Mouse (Mus musculus) gastrocnemius, adult 18-20 months (tissue): ENCODE measurements around the gene Tmem35b. TPM values are rescaled to one million over a fixed set of nuclear protein-coding genes. Genes with fewer than 3 reads are reported as not detected.
"Not testable (repeated sequence)": the region's sequence is repeated elsewhere in the genome, so short reads cannot be mapped to it uniquely, and the experiment has no call there.

Experiments
- DNase-seq: peaks from one replicate; pipeline ENCODE4 v3.0.0; 2021; ENCODE audit warnings: low spot score
- long read RNA-seq, 2 experiments: library from polyadenylated mRNA; stranded (forward); transcript quantifications; one replicate each; pipeline ENCODE4 v2.0.0; 2021
- total RNA-seq, 2 experiments: library from RNA; stranded (reverse); gene quantifications; 2 replicates each; pipeline ENCODE4 v1.2.3; 2021

The Tmem35b gene
- total RNA-seq = under 1 TPM; 0.62 to 0.90 TPM
- long read RNA-seq, experiment 1, partial matches to known transcripts = 0 of 1 reads
- long read RNA-seq, experiment 1, other reads (novel, unspliced or antisense) = 0 of 1 reads
- long read RNA-seq, experiment 2, partial matches to known transcripts = 0 of 1 reads
- long read RNA-seq, experiment 2, other reads (novel, unspliced or antisense) = 0 of 1 reads

DNA sequence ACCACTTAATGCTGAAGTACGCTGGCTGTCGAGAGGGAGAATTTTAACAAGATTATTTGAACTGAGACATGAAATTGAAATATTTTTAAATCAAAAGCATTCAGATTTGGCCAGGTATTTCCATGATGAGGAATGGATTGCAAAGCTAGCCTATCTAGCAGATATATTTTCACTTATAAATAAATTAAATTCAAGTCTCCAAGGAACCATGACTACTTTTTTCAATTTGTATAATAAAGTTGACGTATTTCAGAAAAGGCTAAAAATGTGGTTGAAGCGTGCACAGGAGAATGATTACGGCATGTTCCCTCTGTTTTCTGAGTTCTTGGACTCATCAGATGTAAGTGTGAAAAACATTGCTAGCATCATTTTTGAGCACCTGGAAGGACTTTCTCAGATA is at the start of gene Tmem35b:
Tmem35b (plus strand) TSS at position 301 of the 400 bp plus-strand sequence.
- DNase-seq = no peak

DNA sequence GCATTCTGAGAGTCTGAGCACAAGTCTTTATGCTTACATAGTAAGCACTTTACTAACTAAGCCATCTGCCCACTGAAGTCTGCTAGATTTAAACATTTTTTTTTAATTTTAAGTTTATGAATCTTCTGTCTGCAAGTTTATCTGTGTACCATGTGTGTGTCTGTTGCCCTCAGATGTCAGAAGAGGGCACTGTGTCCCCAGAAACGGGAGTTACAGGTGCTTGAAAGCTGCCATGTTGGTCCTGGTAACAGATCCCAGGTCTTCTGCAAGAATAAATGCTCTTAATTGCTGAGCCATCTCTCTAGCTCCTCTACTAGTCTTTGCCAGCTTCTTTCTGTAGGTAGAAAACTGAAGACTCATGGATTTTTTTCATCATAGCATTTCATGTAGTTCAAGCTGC is 48.6 kb upstream of the Tmem35b start:
- DNase-seq = no peak

DNA sequence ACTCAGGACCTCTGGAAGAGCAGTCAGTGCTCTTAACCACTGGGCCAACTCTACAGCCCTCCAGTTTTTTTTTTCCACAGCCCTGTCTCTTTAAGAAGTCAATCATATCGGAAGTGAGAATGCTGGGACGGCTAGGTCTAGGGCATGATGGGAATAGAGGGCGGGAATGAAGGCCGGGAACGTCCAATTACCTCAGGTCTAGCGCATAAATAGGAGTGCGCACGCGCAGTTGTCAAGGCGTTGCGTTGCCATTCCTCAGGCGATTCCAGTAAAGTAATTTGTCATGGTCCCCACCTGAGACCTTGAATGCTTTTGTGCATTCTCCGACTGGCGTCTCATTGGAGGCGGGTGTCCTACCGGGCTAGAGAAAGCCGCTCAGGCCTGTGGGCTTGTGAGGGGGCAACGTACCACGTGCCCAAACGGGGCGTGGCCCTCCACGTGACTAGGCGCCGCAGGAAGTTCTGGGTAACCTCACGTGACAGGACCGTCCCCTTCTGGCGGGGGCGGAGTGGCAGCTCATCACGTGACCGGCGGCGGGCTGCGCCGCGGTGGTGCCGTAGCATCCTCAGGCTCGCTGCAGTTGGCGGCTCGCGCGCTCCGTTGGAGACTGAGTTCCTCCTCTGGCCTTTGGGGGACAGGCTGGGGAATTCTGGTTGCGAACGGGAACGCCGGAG is 46.5 kb upstream of the Tmem35b start, which contains the start of gene Zmym6:
Zmym6 (plus strand) TSS at position 509 of the 674 bp plus-strand sequence.
- DNase-seq = peak; percentile 92

DNA sequence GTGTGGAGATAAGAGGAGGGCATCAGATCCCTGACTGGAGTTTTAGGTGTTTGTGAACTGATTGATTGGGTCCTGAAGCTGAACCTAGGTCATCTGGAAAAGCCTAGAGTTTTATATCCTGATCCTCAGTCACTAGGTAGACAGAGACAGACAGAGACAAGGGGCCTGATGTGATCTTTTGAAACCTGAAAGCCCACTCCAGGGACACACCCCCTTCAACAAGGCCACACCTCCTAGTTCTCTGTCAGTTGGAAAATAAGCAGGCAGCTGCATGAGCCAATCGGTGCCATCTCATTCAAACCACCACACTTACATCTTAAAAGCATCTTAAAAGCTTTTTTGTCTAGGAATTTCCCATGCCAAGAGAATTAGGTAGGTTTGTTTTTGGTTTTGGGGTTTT is 42.7 kb upstream of the Tmem35b start:
- DNase-seq = no peak

DNA sequence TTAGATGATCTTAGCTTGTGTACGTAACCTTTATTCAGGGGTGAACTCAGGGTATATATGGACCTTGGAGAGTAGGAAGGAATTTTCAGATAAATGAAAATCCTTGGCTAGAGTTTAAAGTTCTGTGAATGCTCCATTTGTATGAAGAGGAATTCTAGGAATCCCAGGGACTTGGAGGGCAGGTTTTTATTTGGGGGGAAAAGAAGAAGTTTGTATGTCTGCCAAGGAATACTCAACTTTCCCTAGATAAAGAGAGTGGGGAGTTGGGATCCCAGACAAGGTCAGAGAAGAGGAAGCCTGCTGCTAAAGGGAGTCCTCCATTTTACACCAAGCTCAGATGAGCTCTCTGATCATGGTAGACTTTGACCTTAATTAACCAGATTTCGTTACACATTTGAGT is 40.4 kb upstream of the Tmem35b start:
- no peak for DNase-seq

DNA sequence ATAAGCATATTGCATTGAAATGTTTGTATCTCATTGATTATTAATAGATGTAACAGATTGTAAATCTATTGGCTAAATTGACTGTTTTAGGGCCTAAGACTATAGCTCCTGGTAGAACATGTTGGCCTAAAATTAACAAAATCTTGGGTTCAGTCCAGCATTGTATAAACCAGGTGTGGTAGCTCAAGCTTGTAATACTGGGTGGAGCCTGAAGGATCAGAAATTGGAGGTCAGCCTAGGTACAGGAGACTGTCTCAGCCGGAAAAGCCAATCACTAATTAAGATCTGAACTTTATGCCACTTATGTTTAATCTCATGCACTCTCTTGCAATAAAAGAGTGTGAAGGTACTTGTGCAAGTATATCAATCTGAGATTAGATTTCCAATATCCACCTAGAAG is 37.7 kb upstream of the Tmem35b start:
- no peak for DNase-seq

DNA sequence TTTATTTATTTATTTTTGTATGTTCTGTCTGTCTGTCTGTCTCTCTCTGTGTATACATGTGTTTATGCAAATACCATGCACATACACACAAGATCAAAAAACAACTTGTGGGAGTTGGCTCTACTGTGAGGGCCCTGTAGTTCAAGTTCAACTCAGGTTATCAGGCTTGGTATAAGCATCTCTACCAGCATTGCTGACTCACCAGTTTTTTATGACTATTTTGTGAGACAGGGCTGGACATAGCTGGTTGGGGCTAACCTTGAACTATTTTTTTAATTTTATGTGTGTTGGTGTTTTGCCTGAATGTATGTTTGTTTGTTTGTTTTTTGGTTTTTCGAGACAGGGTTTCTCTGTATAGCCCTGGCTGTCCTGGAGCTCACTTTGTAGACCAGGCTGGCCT is 32.3 kb upstream of the Tmem35b start:
- no peak for DNase-seq

DNA sequence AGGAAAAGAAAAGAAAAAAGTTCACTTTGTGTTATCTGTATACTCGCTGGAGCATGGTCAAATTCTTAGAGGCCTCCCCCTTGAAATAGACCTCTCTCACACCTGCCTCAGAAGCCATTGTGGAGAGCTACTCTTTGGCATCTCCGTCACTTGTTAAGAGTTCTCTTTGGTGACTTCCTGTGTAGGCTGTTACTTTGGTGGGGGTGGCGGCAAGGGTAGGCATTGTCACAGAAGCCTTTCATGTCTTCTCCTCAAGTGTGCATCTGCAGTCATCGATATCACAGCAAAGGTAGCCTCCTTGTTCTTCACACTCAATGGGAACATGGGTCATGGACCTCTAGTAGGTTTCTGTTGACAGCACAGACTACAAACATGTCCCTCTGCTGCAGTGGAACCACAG is 28.4 kb upstream of the Tmem35b start:
- DNase-seq = no peak

DNA sequence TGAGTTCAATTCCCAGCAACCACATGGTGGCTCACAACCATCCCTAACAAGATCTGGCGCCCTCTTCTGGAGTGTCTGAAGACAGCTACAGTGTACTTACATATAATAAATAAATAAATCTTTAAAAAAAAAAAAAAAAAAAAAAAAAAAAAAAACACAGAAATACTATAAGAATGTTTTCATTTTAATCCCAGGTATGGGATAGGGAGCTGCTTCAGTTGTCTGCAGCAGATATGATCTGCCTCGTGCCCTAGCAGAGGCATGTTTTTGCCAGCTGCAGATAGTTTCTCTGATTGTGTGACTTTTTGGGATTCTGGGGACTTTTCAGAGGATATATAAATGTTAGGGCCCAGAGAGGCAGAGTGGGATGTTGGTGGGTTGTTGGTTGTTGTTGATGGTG is 23.9 kb upstream of the Tmem35b start:
- DNase-seq = not testable (repeated sequence)

DNA sequence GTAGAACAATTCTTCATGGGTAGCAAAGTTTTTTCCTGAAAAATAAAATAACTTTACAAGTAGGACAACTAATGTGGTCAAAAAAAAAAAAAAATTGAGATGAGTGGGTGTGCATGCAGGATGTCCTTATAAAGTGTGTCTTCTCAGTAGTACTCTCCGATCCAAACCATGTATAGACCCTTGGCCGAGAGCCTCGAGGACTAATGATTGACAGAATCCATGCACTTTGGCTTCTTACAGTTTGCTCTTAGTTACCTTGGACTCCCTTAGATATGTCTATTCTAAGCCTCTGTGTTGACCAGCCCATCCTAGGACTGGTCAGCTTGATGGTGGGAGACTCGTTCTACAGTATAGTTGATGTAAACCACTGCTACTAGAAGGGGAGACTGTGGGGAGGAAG is 15.9 kb upstream of the Tmem35b start:
- no peak for DNase-seq

DNA sequence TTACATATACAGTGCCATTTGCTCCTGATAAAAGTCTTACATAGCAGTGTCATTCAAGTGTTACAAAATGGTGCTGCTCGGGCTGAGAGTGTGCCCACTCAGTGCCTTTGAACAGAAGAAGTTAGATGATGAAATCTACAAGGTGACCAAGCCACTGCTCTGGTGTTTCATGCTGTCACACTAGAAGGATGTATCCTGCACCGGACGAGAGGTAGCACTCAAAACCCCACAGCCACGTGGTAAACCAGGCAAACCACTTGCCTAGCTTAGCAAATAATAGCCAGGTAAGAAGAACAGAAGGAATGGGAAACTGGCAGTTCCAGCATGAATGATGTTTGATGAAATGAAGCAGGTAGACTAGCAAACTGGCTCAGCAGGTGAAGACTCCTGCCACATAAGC is 12.9 kb upstream of the Tmem35b start:
- DNase-seq = no peak

DNA sequence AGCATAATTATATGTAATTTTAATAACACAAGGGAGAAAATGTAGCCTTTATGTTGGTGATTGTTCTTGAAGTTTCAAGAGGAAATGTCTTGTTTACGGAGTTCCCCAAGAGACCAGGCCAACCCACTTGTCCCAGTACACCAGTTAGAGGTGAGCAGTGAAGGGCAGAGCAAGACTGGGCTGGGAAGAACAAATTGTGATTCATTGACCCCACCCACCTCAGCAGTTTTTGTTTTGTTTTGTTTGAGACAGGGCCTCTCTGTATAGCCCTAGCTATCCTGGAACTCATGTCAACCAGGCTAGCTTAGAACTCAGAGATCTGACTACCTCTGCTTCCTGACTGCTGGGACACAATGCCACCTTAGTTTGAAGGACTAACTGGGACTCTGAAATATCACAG is 840 bp downstream of the Tmem35b start:
- DNase-seq = no peak

DNA sequence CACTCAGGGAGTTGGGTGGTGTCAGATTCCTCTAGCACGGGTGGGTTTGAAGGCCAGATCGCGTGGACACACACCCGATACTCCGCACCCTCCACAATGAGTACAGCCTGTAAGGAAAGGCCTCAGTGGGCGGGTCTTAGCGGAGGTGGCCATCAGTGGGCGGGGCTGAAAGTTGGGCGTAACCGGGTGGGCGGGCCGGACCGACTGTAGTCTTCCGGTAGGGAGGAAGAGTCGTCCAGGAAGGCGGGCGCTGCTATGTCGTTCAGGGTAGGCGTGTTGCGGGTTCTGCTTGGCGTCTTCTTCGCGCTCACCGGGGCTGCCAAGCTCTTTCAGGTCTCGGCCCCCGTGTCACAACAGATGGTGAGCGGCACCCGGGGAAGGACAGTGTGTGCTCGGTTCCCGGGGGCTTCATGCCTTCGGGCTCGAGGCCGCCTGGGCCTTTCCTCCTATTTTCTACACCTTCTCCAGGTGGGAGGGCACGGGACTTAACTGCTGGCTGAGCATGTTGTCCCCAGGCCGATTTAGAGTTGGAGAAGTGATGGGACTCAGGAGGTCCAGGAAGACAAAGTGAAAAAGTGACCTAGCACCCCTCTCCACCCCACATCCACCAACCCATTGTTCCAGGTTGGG is 2.5 kb downstream of the Tmem35b start:
- peak; percentile 80 for DNase-seq

DNA sequence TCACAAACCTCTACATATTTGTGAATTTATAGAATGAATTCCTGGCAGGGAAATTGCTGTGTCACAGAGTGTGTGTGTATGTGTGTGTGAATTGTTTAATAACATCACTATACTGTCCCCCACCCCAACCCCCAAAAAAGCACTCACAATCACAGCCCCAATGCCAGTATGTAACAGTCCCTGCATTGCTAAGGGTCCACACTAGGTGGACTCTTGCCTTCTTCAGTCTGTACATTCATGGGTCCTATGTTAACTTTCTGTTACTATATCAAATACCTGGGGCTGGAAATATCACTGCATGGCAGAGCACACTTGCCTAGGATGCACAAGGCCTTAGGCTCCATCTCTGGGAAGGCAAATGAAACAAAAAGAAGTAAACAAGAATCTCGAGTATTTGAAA is 11.2 kb downstream of the Tmem35b start:
- no peak for DNase-seq

DNA sequence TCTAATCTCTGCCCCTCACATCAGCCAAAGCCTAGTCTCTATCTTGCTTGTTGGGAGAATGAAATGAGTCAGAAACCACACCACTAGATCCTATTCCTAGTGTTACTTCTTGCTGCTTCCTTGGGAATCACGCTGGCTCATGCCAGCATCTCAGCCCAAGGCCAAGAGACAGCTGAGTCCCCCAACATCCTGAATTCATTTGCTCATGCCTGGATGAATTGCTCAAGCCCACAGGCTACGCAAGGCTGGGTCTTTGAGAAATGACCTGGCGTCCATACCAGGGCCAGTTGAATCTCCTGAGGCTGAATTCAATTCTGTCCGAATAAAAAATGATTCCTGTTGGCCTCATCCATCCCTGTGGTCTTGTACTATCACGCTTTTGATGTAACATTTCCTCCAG is 14.1 kb downstream of the Tmem35b start:
- no peak for DNase-seq

DNA sequence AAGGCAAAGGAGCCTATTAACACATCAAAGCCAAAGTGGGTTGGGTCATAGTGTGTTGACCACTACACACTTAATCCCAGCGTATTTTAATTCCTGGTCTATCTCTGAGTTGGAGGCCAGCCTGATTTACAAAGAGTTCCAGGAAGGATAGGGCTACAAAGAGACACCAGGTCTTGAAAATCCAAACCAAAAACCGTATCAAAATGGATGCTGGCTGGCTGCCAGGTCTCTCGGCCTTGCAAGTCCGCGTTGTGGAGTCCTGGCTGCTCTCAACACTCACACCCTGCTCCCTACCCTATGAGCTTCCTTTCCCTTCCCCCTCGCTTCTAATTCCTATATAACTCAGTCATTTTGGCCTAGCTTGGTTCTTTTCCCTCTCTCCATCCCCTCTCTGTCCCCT is 15.0 kb downstream of the Tmem35b start:
- DNase-seq = no peak

DNA sequence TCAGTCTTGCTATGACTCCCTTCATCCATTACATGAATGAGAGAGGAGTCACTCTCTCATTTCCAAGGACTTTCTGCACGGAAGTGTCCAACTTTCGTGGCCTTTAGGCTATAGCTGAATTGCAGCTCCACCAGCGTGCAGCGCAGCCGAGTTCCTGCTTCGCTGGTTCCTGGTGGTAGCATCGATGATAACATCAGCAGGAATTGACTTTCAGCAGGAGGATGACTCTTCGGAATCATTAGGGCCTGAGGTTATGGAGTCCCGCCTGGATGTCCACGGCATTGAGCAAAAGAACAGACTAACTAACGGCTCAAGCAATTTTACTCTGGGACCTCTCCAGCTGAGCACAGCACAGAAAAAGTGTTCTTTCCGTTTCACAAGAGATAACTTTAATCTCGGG is 26.5 kb downstream of the Tmem35b start:
- no peak for DNase-seq

DNA sequence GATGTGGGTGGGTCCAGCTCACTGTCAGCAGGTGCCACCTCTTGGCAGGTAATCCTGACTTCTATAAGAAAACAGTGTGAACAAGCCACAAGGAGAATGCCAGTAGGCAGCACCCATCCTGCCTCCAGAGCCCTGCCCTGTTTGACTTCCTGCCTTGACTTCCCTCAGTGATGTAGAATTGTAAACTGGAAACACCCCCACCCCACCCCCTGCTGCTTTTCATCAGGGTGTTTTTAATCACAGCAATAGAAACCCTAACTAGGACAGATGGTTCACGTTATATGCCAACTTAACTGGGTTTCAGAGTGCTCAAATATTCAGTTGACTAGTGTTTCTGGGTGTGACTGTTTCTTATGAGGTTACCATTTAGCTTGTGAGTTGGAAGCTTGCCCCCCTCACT is 29.9 kb downstream of the Tmem35b start:
- no peak for DNase-seq

DNA sequence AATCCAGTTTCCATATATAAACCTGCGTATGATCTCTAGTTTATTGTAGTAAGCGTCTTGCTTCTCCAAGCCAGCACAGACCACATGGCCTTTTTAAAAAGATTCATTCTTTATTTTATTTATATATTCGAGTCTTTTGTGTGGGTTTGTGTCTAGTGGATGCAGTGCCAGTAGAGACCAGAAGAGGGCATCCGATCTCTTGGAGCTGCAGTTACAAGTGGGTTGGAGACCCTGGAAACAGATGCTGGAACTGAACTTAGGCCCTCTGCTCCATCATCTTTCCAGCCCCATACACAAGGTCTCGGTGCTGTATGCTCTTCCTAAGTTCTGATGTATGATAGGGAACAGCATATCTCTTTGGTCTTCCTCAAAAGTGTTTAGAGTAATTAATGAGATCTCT is 32.3 kb downstream of the Tmem35b start:
- no peak for DNase-seq

DNA sequence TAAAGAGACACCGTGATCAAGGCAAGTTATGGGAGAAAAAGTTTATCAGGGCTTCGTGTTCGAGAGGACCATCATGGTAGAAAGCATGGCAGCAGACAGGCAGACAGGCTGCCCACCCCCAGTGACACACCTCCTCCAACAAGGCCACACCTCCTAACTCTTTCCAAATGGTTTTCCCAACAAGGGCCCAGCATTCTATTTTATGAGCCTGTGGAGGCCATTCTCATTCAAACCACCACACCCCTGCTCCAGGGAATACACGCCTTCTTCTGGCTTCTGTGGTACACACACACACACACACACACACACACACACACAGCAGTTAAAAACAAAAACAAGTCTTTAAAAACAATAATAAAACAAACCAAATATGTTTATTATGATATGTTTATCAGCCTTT is 34.3 kb downstream of the Tmem35b start:
- DNase-seq = no peak

DNA sequence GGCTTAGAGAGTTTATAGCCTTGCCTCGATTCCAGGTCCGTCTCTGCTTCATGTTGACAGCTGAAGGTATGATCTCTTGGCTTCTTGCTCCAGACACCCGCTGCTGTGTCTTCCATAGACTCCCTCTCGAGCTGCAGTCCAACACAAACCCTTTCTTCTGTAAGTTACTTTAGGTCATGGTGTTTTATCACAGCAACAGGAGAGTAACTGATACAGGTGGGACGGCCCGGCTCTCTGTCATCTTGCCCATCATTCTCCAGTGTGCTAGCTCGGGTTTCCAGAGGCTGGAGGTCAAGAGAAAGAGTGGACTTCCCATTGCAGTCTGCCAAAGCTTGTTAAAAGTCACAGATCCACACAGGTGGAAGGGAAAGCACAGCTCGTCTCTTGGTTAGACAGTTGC is 40.4 kb downstream of the Tmem35b start:
- DNase-seq = no peak

DNA sequence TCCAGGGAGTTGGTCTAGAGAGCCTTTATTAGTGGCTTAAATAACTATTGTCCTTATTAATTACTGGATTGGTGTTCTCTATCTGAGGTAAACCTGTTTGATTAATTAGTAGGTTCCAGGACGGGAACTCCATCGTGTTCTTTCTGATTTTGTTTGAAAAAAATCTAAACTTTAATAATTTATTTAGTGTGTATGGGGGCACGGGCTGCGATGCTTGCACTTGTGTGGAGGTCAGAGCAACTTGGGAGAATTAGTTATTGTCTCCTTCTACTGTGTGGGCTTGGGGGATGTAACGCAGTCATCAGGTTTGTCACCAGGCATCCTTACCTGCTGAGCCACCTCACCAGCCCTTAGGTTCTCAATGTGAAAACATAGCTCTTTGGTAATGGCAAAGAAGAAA is 43.6 kb downstream of the Tmem35b start:
- no peak for DNase-seq

DNA sequence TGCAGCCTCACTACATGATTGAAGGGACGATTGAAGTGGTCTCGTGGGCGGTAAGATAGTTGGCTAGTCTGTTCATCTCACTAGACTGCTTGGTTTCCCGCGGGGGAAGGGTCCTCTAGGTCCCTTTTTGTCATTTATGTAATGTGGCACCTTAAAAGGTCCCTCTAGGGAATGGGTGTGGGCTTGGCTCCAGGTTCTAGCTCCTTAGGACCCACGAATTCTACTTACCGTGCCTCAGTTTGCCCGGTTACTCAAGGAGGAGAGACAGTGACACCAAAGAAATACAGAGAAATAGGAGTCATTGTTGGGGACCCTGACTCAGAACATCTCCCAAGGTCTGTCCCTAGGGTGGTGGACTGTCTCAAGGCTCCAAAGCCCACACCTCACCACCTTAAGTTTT is 44.2 kb downstream of the Tmem35b start:
- no peak for DNase-seq
